Mouse (Mus musculus): ENCODE results near the gene Ssu72. TPM values are rescaled to one million over a fixed set of nuclear protein-coding genes. Genes with fewer than 3 reads are reported as not detected.

Ssu72 gene
- total and polyA plus RNA-seq, 3 experiments: 140 to 267 (median 170) TPM

GRCm38 (mm10) chr4:155734350-155734941 is 29.8 kb downstream of the Ssu72 start, which contains the start of gene Tmem240:
Tmem240 (plus strand) TSS chr4:155734800.
- Histone ChIP-seq H3K79me2 (ENCODE audit: control insufficient read depth, insufficient read depth, low read length, poor library complexity) (peaks cover 3% of the 10 kb centered on the region; the same call in 1 of the 2 replicates), H3K27ac (ENCODE audit: control insufficient read depth, low read depth, low read length) (peak within 1 kb of the TSS; percentile 68), H3K9ac (ENCODE audit: control insufficient read depth, low read depth, low read length, poor library complexity, severe bottlenecking) (peak within 1 kb of the TSS; percentile 83), H3K4me3 (ENCODE audit: control insufficient read depth in 1 of 2, insufficient read depth in 1 of 2, low read depth in 2 of 2, low read length in 2 of 2) (peak within 1 kb of the TSS; percentile 76 to 96), H3K4me1 (ENCODE audit: control insufficient read depth in 1 of 2, insufficient read depth in 2 of 2, low read length in 2 of 2) (0 out of 4 replicates have a peak, but pooled peaks cover 0 to 5% of the 10 kb centered on the region in 2 experiments), H3K27me3 (ENCODE audit: control insufficient read depth in 1 of 2, insufficient read depth in 2 of 2, low read length in 2 of 2) (no peaks in the 10 kb centered on the region), H3K36me3 (ENCODE audit: control insufficient read depth in 1 of 2, insufficient read depth in 2 of 2, low read length in 2 of 2) (no peaks in the 10 kb centered on the region; a peak in 1 of 4 replicates), H3K9me3 (replicated peaks; ENCODE audit: insufficient read depth, low read length) (no peaks in the 10 kb centered on the region)
- peak; percentile 94 for DNase-seq (ENCODE audit: low read depth, low spot score)
- TF ChIP-seq ZKSCAN1 (IDR thresholded peaks at IDR 0.05; ENCODE audit: low read depth, low read length) (no peak), ELF1 (IDR thresholded peaks at IDR 0.05; ENCODE audit: low read depth, low read length) (peak; percentile 39; the same call in 1 of the 2 replicates), USF1 (IDR thresholded peaks at IDR 0.05; ENCODE audit: low read depth, low read length) (peak; percentile 26; the same call in 1 of the 2 replicates), ZMIZ1 (IDR thresholded peaks at IDR 0.05; ENCODE audit: low read depth, low read length) (0 out of 2 replicates have a peak, but pooled peaks have one; percentile 53), MAZ (IDR thresholded peaks at IDR 0.05; ENCODE audit: low read depth, low read length) (peak; percentile 95), NRF1 (IDR thresholded peaks at IDR 0.05; ENCODE audit: insufficient read depth, low read depth, low read length, poor library complexity, severe bottlenecking) (no peak), NELFE (IDR thresholded peaks at IDR 0.05; ENCODE audit: low read depth, low read length) (peak; percentile 62), POLR2AphosphoS2 (IDR thresholded peaks at IDR 0.05; ENCODE audit: low read length) (peak; percentile 85), MEF2A (IDR thresholded peaks at IDR 0.05; ENCODE audit: extremely low read depth, insufficient replicate concordance, low read depth, low read length, poor library complexity, severe bottlenecking) (0 out of 2 replicates have a peak, but pooled peaks have one; percentile 7), EP300 (IDR thresholded peaks at IDR 0.05; ENCODE audit: low read depth in 1 of 2, low read length in 2 of 2) (0 out of 4 replicates have a peak, but pooled peaks of 1 of the 2 experiments have one; percentile 9), POLR2A (IDR thresholded peaks at IDR 0.05; ENCODE audit: control insufficient read depth in 1 of 2, insufficient read depth in 1 of 2, low read depth in 1 of 2, low read length in 2 of 2, poor library complexity in 1 of 2) (peak; percentile 53 to 59; a peak in 2 of 4 replicates), MAX (IDR thresholded peaks at IDR 0.05; ENCODE audit: low read length) (peak; percentile 32; the same call in 1 of the 2 replicates), RAD21 (IDR thresholded peaks at IDR 0.05; ENCODE audit: low read depth, low read length) (no peak), HCFC1 (IDR thresholded peaks at IDR 0.05; ENCODE audit: low read depth, low read length) (peak; percentile 51), KAT2A (conservative IDR thresholded peaks at IDR 0.05; ENCODE audit: low read depth, low read length) (no peak; the same call in 1 of the 2 replicates), SIN3A (IDR thresholded peaks at IDR 0.05; ENCODE audit: low read length) (peak; percentile 85), E2F4 (IDR thresholded peaks at IDR 0.05; ENCODE audit: borderline replicate concordance, low read depth, low read length) (no peak), MXI1 (IDR thresholded peaks at IDR 0.05; ENCODE audit: low read depth, low read length) (peak; percentile 65), RCOR1 (IDR thresholded peaks at IDR 0.05; ENCODE audit: low read depth, low read length) (no peak), TBP (IDR thresholded peaks at IDR 0.05; ENCODE audit: low read depth, low read length) (no peak), POLR2AphosphoS5 (IDR thresholded peaks at IDR 0.05; ENCODE audit: borderline replicate concordance, low read depth, low read length) (0 out of 2 replicates have a peak, but pooled peaks have one; percentile 52)

Measured in MEL (cell line).